Mouse (Mus musculus): ENCODE measurements around the gene Brpf3.
"Not testable (repeated sequence)": the region's sequence is repeated elsewhere in the genome, so short reads cannot be mapped to it uniquely, and the experiment has no call there.

Brpf3 gene

DNA sequence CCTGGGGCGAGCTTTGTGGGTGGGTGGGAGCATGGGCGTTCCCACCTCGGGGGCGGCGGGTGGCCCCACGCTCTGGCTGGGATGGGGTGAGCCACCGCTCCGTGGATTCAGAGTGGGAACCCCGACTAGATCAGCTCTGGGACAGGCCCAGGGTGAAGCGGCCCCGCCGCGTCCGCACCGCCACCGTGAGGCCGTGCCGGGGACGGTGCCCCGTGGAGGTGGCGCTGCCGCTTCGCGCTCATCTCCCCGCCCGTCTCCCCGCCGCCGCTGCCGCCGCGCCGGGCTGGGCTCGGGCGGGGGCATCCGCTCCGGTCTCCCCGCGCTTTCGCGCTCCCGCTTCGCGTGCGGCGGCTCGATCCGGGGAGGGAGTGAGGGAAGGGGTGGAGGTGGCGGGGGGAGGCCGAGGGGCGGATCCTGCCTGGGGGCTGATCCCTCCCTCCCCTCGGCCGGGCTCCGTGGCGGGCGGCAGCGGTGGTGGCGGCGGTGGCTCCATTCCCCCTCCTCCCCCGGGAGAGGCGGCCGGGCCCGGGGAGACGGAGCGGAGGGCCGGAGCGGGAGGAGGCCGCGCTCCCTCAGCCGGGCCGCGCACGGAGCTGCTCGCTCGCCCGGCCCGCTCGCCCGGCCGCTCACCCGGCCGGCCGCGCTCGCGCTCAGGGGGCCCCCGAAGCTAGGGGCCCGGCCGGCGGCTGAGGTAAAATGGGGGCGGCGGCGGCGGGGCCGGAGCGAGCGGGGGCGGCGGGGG is at the start of gene Brpf3:
Gene Brpf3 (plus strand): TSS at position 420 of the 742 bp plus-strand sequence.
- DNase-seq, result peak; percentile 77

DNA sequence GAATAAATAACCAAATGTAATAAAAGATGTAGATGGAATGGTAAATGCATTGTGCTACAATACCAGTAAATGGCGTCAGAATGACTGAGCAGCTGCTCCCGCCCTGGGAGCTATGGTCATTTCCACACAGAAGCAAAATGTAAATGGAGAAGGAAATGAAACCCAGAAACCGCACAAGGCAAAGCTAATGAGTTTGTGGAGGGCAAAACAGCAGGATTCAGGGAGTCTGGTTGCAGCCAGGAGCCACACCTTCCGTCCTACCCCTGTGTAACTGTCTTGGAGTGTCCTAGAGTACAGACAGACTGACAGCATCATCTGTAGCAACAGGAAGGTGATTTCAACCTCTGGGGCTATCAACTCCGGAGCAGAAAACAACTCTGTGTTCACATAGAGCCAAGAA is 44.4 kb upstream of the Brpf3 start:
- DNase-seq, result no peak

DNA sequence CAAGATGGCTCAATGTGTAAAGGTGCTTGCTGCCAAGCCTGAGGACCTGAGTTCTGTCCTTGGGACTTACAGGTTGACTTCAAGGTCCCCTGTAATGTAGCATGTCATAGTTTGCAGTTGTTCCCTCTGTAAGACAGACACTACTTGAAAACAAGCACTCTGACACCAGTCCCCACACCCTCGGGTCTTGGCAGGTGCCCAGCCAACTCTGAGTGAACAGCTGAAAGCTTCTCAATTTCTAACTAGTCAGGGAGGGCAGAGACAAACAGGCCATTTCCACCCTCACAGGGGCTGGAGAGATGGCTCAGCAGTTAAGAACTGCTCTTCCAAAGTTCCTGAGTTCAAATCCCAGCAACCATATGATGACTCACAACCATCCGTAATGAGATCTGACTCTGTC is 43.4 kb upstream of the Brpf3 start:
- no peak for DNase-seq

DNA sequence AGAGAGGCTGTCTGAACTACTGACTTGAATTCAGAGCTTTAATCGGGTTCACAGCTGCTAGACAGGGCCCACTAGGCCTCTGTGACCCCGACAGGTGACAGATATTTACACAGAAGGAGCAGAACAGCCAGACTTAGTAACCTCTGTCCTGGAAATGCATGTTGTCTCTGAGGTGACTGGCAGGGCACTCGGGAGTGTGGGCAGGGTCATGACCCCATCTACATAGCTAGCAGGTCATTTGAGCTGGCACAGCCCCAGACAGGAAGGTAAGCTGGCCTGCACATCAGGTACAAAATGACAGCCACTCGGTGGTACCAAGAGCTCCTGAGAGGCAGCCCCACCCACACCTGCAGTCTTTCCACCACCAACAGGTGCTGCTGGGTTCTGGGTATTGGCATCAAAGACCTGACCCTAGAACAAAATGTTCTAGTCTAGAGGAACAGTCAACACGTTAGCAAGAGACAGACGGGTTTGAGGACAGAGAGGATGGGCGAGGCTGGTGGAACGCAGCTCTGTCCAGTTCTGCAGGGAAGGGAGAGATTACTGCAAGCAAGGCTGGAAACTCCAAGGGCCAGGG is 40.1 kb upstream of the Brpf3 start:
- DNase-seq, result no peak

DNA sequence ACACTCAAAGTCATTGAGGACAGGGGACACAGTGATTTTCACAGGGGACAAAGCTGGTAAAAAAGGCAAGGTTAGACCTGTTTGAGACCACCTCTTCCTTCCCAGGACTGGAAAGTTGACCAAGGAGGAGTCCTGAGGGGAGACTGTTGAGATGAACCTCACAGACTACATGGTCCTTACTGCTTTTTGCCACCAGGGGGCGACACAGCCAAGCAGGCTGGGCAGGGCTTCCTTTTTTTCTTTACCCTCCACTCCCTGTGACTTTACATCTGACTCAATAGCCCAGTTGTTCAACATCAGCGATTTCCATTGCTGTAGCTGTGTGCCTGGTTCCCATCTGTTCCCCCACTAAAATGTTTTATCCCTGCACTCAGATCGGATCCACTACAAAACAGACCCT is 39.0 kb upstream of the Brpf3 start:
- peak; percentile 53 for DNase-seq

DNA sequence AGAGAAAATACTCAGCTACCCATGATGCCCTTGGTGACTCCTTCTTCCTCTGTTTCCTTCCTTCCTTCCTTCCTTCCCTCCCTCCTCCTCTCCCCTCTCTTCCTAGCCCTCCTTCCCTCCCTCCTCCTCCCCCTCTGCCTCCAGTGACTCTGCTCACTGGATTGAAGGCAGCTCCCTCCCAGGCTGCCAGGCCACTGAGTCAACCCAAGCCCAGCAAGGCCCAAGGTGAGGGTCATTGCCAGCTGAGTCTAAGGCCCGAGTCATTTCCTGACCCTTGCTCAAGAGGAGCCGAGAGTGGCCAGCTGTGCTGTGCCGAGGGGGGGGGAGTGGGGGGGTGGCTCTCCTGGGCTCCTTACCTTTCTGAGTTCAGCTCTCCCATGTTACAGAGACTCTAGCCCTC is 34.7 kb upstream of the Brpf3 start:
- no peak for DNase-seq

DNA sequence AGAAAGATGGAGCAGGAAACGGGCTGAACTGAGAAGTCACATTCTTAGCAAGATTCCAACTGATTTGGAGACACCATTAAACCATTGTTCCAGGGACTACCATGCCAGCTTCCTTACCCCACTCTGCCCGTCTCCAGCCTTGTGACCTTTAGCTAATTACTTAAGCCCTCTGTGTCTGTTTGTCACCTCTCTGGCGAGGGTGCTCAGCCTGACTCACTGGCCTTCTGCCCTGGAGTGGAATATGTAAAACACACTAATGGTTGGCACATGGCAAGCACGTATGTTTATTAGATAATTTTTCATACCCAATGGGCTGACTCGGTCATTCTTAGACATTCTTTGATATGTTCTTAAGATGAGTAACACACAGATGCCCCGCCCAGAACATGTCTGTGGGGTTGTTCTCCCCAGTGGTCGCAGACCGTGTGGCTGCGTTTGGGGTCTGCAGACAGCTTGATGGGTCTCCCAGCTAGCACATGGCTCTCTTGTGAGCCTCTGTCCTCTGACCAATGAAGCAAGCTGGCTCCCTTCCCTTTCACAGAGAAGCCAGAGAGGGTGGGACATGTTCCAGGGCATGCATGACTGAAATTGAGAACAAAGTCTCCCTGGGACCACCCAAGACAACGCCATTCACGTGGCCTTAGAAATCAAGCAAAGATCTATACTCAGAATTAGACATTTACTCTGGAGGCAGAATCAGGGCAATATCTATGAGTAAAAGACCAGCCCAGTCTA is 33.9 kb upstream of the Brpf3 start:
- DNase-seq, result no peak

DNA sequence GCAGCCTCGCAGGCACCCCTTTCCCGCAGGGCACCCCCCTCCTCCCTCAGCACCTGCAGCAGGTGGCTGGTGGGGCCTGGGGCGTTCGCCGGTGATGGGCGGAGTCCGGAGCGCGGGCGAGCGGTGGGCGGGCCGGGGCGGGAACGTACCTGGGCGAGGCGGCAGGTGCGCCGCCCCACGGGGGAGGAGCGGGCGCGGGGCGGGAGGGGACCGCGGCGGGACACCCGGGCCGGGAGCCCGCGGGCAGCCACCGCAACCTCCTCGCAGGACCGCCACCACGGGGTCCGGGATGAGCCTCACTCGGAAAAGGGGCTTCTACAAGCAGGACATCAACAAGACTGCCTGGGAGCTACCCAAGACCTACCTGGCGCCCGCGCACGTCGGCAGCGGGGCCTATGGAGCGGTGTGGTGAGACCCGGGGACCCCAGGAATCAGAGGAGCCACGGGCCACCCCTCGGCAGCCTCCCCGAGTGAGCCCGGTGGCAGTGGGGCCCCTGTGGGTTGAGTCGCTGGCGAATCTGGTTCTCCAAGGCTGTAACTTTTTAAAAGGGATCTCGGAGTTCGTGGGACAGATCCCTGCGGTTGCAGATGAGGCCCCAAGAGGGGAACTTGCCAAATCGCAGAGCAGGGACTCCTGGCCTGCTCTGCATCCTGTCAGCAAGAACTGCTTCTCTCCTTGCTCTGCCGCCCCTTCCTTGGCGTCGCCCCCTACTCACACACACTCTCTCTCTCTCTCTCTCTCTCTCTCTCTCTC is 31.6 kb upstream of the Brpf3 start, which contains the start of gene Mapk13:
Gene Mapk13 (plus strand): TSS at position 177 of the 754 bp plus-strand sequence.
- DNase-seq, result no peak

DNA sequence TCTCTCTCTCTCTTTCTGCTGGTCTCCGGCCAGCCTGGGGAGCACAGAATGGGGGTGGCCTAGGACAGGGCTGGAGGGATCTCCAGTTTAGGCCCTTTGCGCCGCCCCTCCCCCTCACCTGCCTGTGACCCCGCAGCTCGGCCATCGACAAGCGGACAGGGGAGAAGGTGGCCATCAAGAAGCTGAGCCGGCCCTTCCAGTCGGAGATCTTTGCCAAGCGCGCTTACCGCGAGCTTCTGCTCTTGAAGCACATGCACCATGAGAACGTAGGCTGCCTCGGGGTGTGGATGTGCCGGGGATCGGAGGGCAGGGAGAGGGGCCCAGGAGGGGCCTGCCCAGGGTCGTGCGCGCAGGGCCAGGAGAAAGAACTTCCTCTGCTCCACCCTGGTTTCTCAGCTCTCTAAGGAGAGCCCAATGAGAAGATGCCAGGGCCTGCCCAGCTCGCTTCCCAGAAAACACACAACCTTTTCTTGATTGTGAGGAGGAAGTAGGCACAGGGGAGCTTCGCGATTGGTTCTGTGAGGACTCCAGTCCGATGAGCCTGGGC is 30.9 kb upstream of the Brpf3 start:
- DNase-seq, result peak; percentile 19

DNA sequence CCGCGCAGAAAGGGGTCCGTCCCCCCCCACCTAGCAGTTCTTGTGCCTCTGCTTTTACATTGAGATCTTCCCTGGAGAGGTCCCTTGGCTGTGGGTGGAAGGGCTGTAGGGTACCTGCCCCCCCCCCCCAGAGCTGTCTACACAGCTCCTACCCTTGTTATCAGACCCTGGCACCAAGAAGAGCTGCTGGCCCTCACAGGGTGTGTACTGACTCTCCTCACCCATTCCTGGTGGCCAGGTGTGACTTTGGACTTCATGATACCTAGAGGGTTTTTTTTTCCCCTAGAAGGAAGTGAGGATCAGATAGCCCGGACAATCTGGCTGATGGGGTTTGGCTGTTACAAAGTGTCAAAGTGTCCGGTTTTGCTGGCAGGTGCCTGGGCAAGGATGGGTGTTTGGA is 29.6 kb upstream of the Brpf3 start:
- no peak for DNase-seq

DNA sequence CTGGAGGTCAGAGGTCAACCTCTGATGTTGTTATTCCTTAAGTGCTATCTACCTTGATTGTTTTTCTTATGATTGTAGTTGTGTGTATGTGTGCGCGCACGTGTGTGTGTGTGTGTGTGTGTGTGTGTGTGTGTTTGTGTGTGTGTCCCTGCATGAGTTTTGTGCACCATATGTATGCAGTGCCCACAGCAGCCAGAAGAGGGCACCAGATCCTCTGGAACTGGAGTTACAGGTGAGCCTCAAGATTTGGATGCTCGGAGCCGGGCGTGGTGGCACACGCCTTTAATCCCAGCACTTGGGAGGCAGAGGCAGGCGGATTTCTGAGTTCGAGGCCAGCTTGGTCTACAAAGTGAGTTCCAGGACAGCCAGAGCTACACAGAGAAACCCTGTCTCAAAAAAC is 26.6 kb upstream of the Brpf3 start:
- DNase-seq, result not testable (repeated sequence)

DNA sequence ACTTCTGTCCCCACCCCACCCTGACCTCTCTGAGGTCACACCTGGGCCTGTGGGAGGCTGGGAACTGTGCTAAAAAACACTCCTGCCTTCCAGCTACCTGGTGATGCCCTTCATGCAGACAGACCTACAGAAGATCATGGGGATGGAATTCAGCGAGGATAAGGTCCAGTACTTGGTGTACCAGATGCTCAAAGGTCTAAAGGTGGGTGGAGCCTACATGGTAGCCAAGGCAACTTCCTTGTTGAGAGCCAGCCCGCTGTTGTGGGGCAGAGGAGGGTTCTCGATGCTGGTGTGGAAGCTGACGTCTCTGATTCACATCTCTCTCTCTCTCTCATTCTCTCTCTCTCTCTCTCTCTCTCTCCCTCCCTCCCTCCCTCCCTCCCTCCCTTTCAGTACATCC is 25.7 kb upstream of the Brpf3 start:
- DNase-seq, result no peak

DNA sequence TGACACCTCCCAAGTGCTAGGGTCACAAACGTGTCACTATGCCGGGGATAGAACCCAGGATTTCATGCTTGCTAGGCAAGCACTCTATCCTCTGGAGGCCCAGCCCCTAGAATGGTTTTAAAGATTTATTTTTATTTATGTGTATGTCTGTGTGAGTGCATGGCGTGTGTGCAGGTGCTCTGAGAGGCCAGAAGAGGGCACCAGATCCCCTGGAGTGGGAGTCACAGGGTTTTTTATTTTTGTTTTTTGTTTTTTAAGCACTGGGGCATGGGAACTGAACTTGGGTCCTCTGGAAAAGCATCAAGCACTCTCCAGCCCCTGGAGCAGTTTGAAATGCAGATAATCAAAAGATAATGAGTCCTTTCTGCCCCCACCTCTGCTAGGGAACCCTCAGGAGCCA is 24.1 kb upstream of the Brpf3 start:
- DNase-seq, result no peak

DNA sequence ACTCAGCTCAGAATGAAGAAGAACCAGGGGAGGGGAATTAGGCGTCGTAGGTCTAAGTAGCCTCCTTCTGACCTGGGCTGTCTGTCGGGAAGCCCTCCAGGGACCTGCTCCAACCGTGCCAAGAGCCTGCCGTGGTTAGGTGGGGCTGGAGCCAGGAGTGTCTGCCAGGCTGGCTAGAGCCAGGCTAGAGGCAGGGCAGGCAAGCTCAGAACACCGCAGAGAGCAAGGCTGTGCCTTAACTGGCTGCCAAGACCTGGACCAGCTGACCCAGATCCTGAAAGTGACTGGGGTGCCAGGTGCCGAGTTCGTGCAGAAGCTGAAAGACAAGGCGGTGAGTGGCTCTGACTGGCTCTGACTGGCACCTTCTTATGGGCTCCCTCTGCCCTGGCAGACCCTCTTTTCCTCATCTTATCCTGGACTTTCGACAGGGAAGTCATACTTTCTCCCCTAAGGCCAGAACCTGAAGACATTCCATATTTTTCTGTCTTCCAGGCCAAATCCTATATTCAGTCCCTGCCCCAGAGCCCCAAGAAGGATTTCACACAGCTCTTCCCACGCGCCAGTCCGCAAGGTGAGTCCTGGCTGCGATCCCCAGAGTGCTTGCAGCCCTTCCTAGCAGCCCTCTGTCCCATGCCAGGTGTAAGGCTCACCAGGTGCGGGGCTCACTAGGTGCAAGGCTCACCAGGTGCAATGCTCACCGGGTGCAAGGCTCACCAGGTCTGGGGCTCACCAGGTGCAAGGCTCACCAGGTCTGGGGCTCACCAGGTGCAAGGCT is 23.5 kb upstream of the Brpf3 start:
- peak; percentile 13 for DNase-seq

DNA sequence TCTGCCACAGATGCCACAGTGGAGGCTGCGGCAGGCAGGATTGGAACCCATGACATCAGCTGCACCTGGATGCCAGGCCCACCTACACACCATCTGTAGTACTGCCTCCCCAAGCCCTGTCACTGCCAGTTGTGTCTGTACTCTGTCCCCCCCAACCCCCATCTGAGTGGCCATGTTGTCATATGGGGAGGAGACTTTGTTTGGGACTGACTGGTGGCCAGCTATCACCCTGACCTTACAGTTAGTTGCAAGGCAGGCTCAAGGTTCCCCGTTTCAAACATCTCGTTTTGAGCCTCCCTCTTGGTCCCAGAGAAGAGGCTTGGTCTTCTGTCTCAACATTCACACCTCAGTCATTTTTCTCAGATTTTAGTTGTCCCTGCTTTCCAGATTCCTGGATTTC is 21.2 kb upstream of the Brpf3 start:
- no peak for DNase-seq

DNA sequence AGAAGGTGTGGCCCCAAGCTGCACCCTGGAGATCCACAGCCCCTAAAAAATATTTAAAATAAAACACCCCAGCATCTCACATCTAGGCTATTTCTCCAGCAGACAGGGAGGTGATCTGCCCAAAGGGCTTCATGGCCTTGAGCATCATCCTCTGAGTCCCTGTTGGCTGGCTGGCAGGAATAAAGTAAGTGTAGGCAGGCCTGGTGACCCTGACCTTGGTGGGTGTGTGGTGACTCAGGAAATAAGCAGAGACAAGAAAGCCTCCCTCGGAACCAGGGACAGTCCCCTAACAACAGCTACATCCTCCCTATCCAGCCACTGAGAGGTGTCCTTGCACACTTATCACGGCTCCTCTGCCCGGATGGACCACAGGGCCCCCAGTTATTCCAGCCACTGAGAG is 20.1 kb upstream of the Brpf3 start:
- DNase-seq, result no peak

DNA sequence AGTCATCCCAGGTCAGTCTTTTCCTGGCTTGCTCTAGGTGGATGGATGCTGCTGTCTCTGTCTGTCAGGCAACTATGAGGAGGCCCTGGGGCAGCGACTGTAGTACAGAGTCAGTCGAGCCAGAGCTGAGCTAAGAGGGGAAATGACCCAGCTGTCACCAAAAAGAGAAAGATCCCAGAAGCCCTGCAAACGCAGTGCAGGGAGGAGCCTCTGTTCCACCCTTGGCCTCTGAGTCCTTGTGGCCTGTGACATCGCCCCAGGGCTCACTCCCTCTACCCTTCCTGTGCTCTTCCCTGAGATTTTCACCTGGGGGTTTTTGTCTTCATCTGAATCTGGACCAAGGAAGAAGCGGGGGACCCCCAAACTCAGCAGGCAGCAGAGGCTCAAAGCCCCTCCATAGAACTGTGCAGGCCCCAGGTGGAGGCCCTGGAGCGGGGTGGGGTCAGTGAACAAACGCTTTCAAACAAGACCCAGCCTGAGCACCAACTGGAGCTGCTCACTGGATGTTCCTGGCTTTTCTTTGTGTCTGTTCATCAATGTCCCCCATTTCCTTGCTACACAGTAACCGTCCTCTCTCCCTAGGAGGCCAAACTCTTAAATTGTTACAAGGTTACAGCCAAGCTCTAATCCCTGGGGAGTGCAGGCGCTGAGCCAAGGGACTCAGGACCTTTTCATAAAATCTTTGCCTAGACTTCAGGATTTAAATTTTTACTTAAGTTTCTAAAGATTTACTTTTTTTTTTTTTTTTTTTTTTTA is 19.4 kb upstream of the Brpf3 start:
- DNase-seq, result no peak

DNA sequence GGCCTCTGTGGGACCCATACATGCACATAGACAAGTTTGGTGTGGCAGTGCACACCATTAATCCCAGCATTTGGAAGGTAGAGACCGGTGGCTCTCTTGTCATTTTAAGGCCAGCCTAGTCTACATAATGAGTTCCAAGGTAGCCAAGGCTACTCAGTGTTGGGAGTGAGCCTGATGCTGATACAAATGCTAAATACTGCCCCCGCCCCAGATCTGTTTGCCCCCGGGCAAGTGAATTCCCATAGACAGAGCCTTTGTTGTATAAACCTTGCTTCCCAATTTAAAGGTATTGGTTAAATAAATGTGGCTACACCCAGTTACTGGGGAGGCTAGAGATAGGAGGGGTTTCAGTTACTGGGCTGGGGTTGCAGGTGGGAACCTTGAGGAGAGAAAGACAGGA is 15.9 kb upstream of the Brpf3 start:
- no peak for DNase-seq

DNA sequence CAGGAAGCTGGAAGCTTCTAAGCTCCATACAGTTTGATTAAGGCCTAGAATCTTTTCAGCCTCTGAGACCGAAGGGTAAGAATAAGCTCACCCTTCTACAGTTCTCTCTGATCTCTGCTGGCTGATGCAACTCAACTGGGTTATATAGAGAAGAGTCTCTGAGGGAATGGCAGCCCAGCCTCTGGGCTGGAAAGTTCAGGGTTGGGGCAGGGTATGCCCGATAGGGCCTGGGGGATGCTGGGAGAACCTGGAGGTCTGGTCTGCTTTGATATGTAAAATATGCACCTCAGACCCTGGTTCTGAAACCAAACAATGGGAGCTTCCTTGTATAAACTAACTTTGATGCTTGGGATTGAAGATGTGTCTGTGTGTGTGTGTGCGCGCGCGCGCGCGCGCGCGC is 13.4 kb upstream of the Brpf3 start:
- no peak for DNase-seq

DNA sequence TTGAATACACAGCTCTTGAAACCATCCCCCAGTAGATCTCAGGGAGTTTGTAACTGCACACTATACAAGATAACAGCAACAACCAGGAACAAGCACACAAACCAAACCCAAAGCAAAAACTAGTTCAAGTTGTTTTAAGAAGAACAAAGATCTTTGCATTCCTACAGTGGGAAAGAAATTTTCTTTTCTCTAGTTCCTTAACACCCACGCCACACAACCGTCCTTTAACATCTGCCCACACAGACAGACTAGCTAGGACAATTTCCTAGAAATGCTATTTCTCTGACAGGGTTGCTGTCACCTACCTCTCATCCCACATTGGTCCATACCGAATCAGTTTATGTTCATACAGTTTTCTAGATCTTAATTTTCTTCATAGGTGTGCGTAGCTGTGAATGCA is 3.9 kb upstream of the Brpf3 start:
- DNase-seq, result no peak

All from right cerebral cortex, adult 18-20 months (tissue).